Mouse (Mus musculus) MEL (cell line): ENCODE results near the gene Gm17720. TPM values are rescaled to one million over a fixed set of nuclear protein-coding genes. Genes with fewer than 3 reads are reported as not detected.

Experiments used
- DNase-seq: peaks from one replicate; pipeline ENCODE4 v3.0.0; 2011; ENCODE audit warnings: low read depth, low spot score
- H3K27ac ChIP-seq: 2 replicates; pipeline ENCODE4 v1.5.1; 2012; ENCODE audit warnings: low read depth, mild to moderate bottlenecking, control low read depth, low read length, moderate library complexity; ENCODE audit not compliant: control insufficient read depth
- H3K27me3 ChIP-seq, 2 experiments: fragments of 150-350 bp in 1 of 2; sonication (generic) in 1 of 2; 2 replicates each; pipeline ENCODE4 v1.6.1; 2012; ENCODE audit warnings: low read length in 2 of 2, mild to moderate bottlenecking in 2 of 2, improper control_type of control experiment in 1 of 2, moderate library complexity in 1 of 2; ENCODE audit not compliant: insufficient read depth in 2 of 2, control insufficient read depth in 1 of 2
- H3K36me3 ChIP-seq, 2 experiments: 2 replicates each; pipeline ENCODE4 v1.6.1; 2012 to 2014; ENCODE audit warnings: low read length in 2 of 2, improper control_type of control experiment in 1 of 2, inconsistent platforms in 1 of 2, mild to moderate bottlenecking in 1 of 2; ENCODE audit not compliant: insufficient read depth in 2 of 2, control insufficient read depth in 1 of 2
- H3K4me1 ChIP-seq, 2 experiments: fragments of 150-350 bp in 1 of 2; sonication (generic) in 1 of 2; 2 replicates each; pipeline ENCODE4 v1.6.1; 2012; ENCODE audit warnings: low read length in 2 of 2, improper control_type of control experiment in 1 of 2, mild to moderate bottlenecking in 1 of 2; ENCODE audit not compliant: insufficient read depth in 2 of 2, control insufficient read depth in 1 of 2
- H3K4me3 ChIP-seq, 2 experiments: fragments of 150-350 bp in 1 of 2; sonication (generic) in 1 of 2; 2 replicates each; pipeline ENCODE4 v1.5.1; 2012; ENCODE audit warnings: low read depth in 2 of 2, low read length in 2 of 2, mild to moderate bottlenecking in 2 of 2, moderate library complexity in 2 of 2, control low read depth in 1 of 2, improper control_type of control experiment in 1 of 2; ENCODE audit not compliant: control insufficient read depth in 1 of 2, insufficient read depth in 1 of 2
- H3K79me2 ChIP-seq: 2 replicates; pipeline ENCODE4 v1.6.1; 2012; ENCODE audit warnings: mild to moderate bottlenecking, low read length, moderate library complexity; ENCODE audit not compliant: control insufficient read depth, poor library complexity, insufficient read depth
- H3K9ac ChIP-seq: 2 replicates; pipeline ENCODE4 v1.6.1; 2012; ENCODE audit warnings: low read depth, mild to moderate bottlenecking, control low read depth, low read length, moderate library complexity; ENCODE audit not compliant: control insufficient read depth, poor library complexity, severe bottlenecking
- H3K9me3 ChIP-seq: fragments of 150-350 bp; sonication (generic); replicated peaks from 2 replicates; pipeline ENCODE4 v1.6.1; 2012; ENCODE audit warnings: mild to moderate bottlenecking, low read length, improper control_type of control experiment, moderate library complexity; ENCODE audit not compliant: insufficient read depth
- BHLHE40 ChIP-seq: IDR thresholded peaks from 2 replicates; pipeline ENCODE4 v1.6.1; 2012; ENCODE audit warnings: low read depth, mild to moderate bottlenecking, inconsistent platforms, low read length, improper control_type of control experiment, borderline replicate concordance
- CHD1 ChIP-seq: IDR thresholded peaks from 2 replicates; pipeline ENCODE4 v1.6.1; 2012; ENCODE audit warnings: low read depth, mild to moderate bottlenecking, inconsistent platforms, low read length, improper control_type of control experiment
- CHD2 ChIP-seq: IDR thresholded peaks from 2 replicates; pipeline ENCODE4 v1.6.1; 2011; ENCODE audit warnings: low read length, improper control_type of control experiment
- CTCF ChIP-seq, 3 experiments: IDR thresholded peaks in 2 of 3; conservative IDR thresholded peaks in 1 of 3; 2 replicates each; pipeline ENCODE4 v1.5.1; 2011 to 2012; ENCODE audit warnings: low read length in 3 of 3, low read depth in 2 of 3, mild to moderate bottlenecking in 2 of 3, improper control_type of control experiment in 1 of 3, inconsistent platforms in 1 of 3, mixed read lengths in 1 of 3, moderate library complexity in 1 of 3; ENCODE audit not compliant: control insufficient read depth in 1 of 3, insufficient read depth in 1 of 3, poor library complexity in 1 of 3, severe bottlenecking in 1 of 3
- E2F4 ChIP-seq: IDR thresholded peaks from 2 replicates; pipeline ENCODE4 v1.6.1; 2011; ENCODE audit warnings: low read depth, low read length, improper control_type of control experiment, borderline replicate concordance
- ELF1 ChIP-seq: IDR thresholded peaks from 2 replicates; pipeline ENCODE4 v1.6.1; 2014; ENCODE audit warnings: low read depth, mild to moderate bottlenecking, inconsistent platforms, low read length, improper control_type of control experiment, moderate library complexity
- EP300 ChIP-seq, 2 experiments: IDR thresholded peaks; 2 replicates each; pipeline ENCODE4 v1.6.1; 2011; ENCODE audit warnings: improper control_type of control experiment in 2 of 2, low read length in 2 of 2, low read depth in 1 of 2, mild to moderate bottlenecking in 1 of 2
- ETS1 ChIP-seq: IDR thresholded peaks from 2 replicates; pipeline ENCODE4 v1.6.1; 2012; ENCODE audit warnings: low read depth, mild to moderate bottlenecking, inconsistent platforms, low read length, improper control_type of control experiment, moderate library complexity
- GABPA ChIP-seq: IDR thresholded peaks from 2 replicates; pipeline ENCODE4 v1.6.1; 2012; ENCODE audit warnings: low read depth, mild to moderate bottlenecking, inconsistent platforms, low read length, improper control_type of control experiment, moderate library complexity
- GATA1 ChIP-seq: IDR thresholded peaks from 2 replicates; pipeline ENCODE4 v1.6.1; 2011; ENCODE audit warnings: low read depth, low read length, improper control_type of control experiment
- HCFC1 ChIP-seq: IDR thresholded peaks from 2 replicates; pipeline ENCODE4 v1.6.1; 2012; ENCODE audit warnings: low read depth, mild to moderate bottlenecking, inconsistent platforms, low read length, improper control_type of control experiment, moderate library complexity
- JUND ChIP-seq: IDR thresholded peaks from 2 replicates; pipeline ENCODE4 v1.6.1; 2011; ENCODE audit warnings: low read depth, mild to moderate bottlenecking, improper control_type of control experiment, low read length
- KAT2A ChIP-seq: conservative IDR thresholded peaks from 2 replicates; pipeline ENCODE4 v1.6.1; 2012; ENCODE audit warnings: low read depth, low read length, improper control_type of control experiment, inconsistent platforms
- MAX ChIP-seq: IDR thresholded peaks from 2 replicates; pipeline ENCODE4 v1.6.1; 2011; ENCODE audit warnings: low read length, improper control_type of control experiment
- MYB ChIP-seq: IDR thresholded peaks from 2 replicates; pipeline ENCODE4 v1.6.1; 2011; ENCODE audit warnings: mild to moderate bottlenecking, low read depth, low read length, improper control_type of control experiment
- MYC ChIP-seq: IDR thresholded peaks from 2 replicates; pipeline ENCODE4 v1.6.1; 2011; ENCODE audit warnings: low read depth, mild to moderate bottlenecking, low read length, improper control_type of control experiment, moderate library complexity
- NELFE ChIP-seq: IDR thresholded peaks from 2 replicates; pipeline ENCODE4 v1.6.1; 2011; ENCODE audit warnings: low read depth, low read length, improper control_type of control experiment
- NRF1 ChIP-seq: IDR thresholded peaks from 2 replicates; pipeline ENCODE4 v1.6.1; 2014; ENCODE audit warnings: low read depth, mild to moderate bottlenecking, inconsistent platforms, low read length, improper control_type of control experiment, moderate library complexity; ENCODE audit not compliant: poor library complexity, insufficient read depth, severe bottlenecking
- POLR2A ChIP-seq, 2 experiments: IDR thresholded peaks; 2 replicates each; pipeline ENCODE4 v1.6.1; 2011 to 2012; ENCODE audit warnings: low read length in 2 of 2, mild to moderate bottlenecking in 2 of 2, control low read depth in 1 of 2, improper control_type of control experiment in 1 of 2, low read depth in 1 of 2, moderate library complexity in 1 of 2; ENCODE audit not compliant: control insufficient read depth in 1 of 2, insufficient read depth in 1 of 2, poor library complexity in 1 of 2
- POLR2AphosphoS2 ChIP-seq: IDR thresholded peaks from 2 replicates; pipeline ENCODE4 v1.6.1; 2011; ENCODE audit warnings: low read length, improper control_type of control experiment
- POLR2AphosphoS5 ChIP-seq: IDR thresholded peaks from 2 replicates; pipeline ENCODE4 v1.6.1; 2012; ENCODE audit warnings: low read depth, borderline replicate concordance, mild to moderate bottlenecking, inconsistent platforms, low read length, moderate library complexity, mixed read lengths
- RAD21 ChIP-seq: IDR thresholded peaks from 2 replicates; pipeline ENCODE4 v1.6.1; 2011; ENCODE audit warnings: mild to moderate bottlenecking, low read depth, low read length, improper control_type of control experiment
- RCOR1 ChIP-seq: IDR thresholded peaks from 2 replicates; pipeline ENCODE4 v1.6.1; 2012; ENCODE audit warnings: low read depth, mild to moderate bottlenecking, inconsistent platforms, low read length, improper control_type of control experiment
- SIN3A ChIP-seq: IDR thresholded peaks from 2 replicates; pipeline ENCODE4 v1.6.1; 2012; ENCODE audit warnings: low read length, improper control_type of control experiment, inconsistent platforms
- SMC3 ChIP-seq: IDR thresholded peaks from 2 replicates; pipeline ENCODE4 v1.6.1; 2011; ENCODE audit warnings: low read depth, low read length, improper control_type of control experiment
- TBP ChIP-seq: IDR thresholded peaks from 2 replicates; pipeline ENCODE4 v1.8.0; 2011; ENCODE audit warnings: low read depth, low read length, improper control_type of control experiment
- TCF12 ChIP-seq: IDR thresholded peaks from 2 replicates; pipeline ENCODE4 v1.6.1; 2014; ENCODE audit warnings: low read depth, mild to moderate bottlenecking, inconsistent platforms, low read length, improper control_type of control experiment, moderate library complexity
- UBTF ChIP-seq: IDR thresholded peaks from 2 replicates; pipeline ENCODE4 v1.6.1; 2012; ENCODE audit warnings: low read depth, mild to moderate bottlenecking, inconsistent platforms, low read length, improper control_type of control experiment, moderate library complexity, borderline replicate concordance; ENCODE audit not compliant: insufficient read depth
- USF1 ChIP-seq: IDR thresholded peaks from 2 replicates; pipeline ENCODE4 v1.6.1; 2014; ENCODE audit warnings: low read depth, mild to moderate bottlenecking, inconsistent platforms, low read length, improper control_type of control experiment, moderate library complexity
- ZC3H11A ChIP-seq: IDR thresholded peaks from 2 replicates; pipeline ENCODE4 v1.6.1; 2012; ENCODE audit warnings: low read depth, mild to moderate bottlenecking, inconsistent platforms, low read length, improper control_type of control experiment
- ZKSCAN1 ChIP-seq: IDR thresholded peaks from 2 replicates; pipeline ENCODE4 v1.6.1; 2012; ENCODE audit warnings: low read depth, mild to moderate bottlenecking, inconsistent platforms, low read length, improper control_type of control experiment, moderate library complexity
- ZMIZ1 ChIP-seq: IDR thresholded peaks from 2 replicates; pipeline ENCODE4 v1.6.1; 2012; ENCODE audit warnings: low read depth, mild to moderate bottlenecking, inconsistent platforms, low read length, improper control_type of control experiment, moderate library complexity
- ZNF384 ChIP-seq: IDR thresholded peaks from 2 replicates; pipeline ENCODE4 v1.6.1; 2012; ENCODE audit warnings: low read depth, mild to moderate bottlenecking, inconsistent platforms, low read length, improper control_type of control experiment
- polyA plus RNA-seq, 2 experiments: library from polyadenylated mRNA; stranded (reverse) in 1 of 2; unstranded in 1 of 2; fragments of >175 nt in 1 of 2; fragments of >200 nt in 1 of 2; gene quantifications; 2 replicates each; pipeline versions ENCODE4 v1.2.1 to v1.2.4; 2012; ENCODE audit warnings: low replicate concordance in 2 of 2, low read depth in 1 of 2; ENCODE audit not compliant: insufficient read length in 2 of 2, insufficient read depth in 1 of 2, missing spikeins in 1 of 2
- total RNA-seq: library from RNA; depleted of rRNA; stranded (reverse); fragments of 300-350 nt; gene quantifications from 2 replicates; pipeline ENCODE4 v1.2.3, GENCODE M21; 2012

Gene Gm17720
- total and polyA plus RNA-seq, 3 experiments: not detected

- Histone ChIP-seq H3K79me2 (no peaks in the 10 kb centered on the region), H3K9ac (no peak overlapping the region), H3K9me3 (no peaks in the 10 kb centered on the region), H3K36me3 (no peaks in the 10 kb centered on the region), H3K4me3 (no peak overlapping the region), H3K27me3 (no peaks in the 10 kb centered on the region), H3K27ac (no peak overlapping the region), H3K4me1 (no peaks in the 10 kb centered on the region)
- TF ChIP-seq E2F4 (no peak), MYB (no peak), CHD2 (no peak), GABPA (no peak), NELFE (no peak), MYC (no peak), KAT2A (no peak), ETS1 (no peak), BHLHE40 (no peak), ZC3H11A (peak; percentile 46), SIN3A (no peak), HCFC1 (no peak), SMC3 (peak; percentile 73), RCOR1 (no peak), EP300 (IDR thresholded peaks at IDR 0.05; ENCODE audit: low read depth in 1 of 2, low read length in 2 of 2) (no peak), MAX (no peak), TCF12 (no peak), POLR2A (IDR thresholded peaks at IDR 0.05; ENCODE audit: control insufficient read depth in 1 of 2, insufficient read depth in 1 of 2, low read depth in 1 of 2, low read length in 2 of 2, poor library complexity in 1 of 2) (no peak), CHD1 (no peak), NRF1 (no peak), RAD21 (peak; percentile 75), ZNF384 (no peak), ZMIZ1 (no peak), USF1 (no peak), JUND (no peak), ELF1 (no peak), CTCF (IDR thresholded peaks at IDR 0.05 in 2 of 3, conservative IDR thresholded peaks at IDR 0.05 in 1 of 3; ENCODE audit: control insufficient read depth in 1 of 3, insufficient read depth in 1 of 3, low read depth in 2 of 3, low read length in 3 of 3, poor library complexity in 1 of 3, severe bottlenecking in 1 of 3) (peak; percentile 63 to 90 (median 80)), GATA1 (no peak), POLR2AphosphoS5 (no peak), TBP (no peak), POLR2AphosphoS2 (no peak), ZKSCAN1 (no peak), UBTF (no peak)
- peak; percentile 58 for DNase-seq
Measured at GRCm38 (mm10) chr8:110071600-110071999, 31.0 kb downstream of the Gm17720 start.
